Mouse (Mus musculus) liver, embryonic 15.5 days (tissue): ENCODE results near the gene Hirip3. TPM values are rescaled to one million over a fixed set of nuclear protein-coding genes. Genes with fewer than 3 reads are reported as not detected.

Experiments used
- polyA plus RNA-seq: library from polyadenylated mRNA; unstranded; fragments of >200 nt; fragmentation: Nextera tagmentation; extraction: Ambion mirVana; gene quantifications from 2 replicates; pipeline ENCODE4 v1.2.1, GENCODE M21; 2015

Hirip3 gene
- polyA plus RNA-seq, 1 experiment from 2014 or later, result 8.6 TPM

Other genes with a start within 250 kb of the Hirip3 start
- gene Nupr1, start 231.1 kb upstream of the Hirip3 start, polyA plus RNA-seq, result 3.7 and 4.6 TPM in 2 replicates
- 29.1 and 31.0 TPM in 2 replicates for gene Sgf29, start 212.7 kb upstream of the Hirip3 start, polyA plus RNA-seq
- 37.8 and 52.1 TPM in 2 replicates for gene Sult1a1, start 185.5 kb upstream of the Hirip3 start, polyA plus RNA-seq
- gene Bola2, start 166.6 kb upstream of the Hirip3 start, polyA plus RNA-seq, result 71.8 and 82.7 TPM in 2 replicates
- gene Slx1b, start 166.2 kb upstream of the Hirip3 start, polyA plus RNA-seq, result 3.0 TPM in 2 replicates
- gene Coro1a, start 154.2 kb upstream of the Hirip3 start, polyA plus RNA-seq, result 109 and 118 TPM in 2 replicates
- 20.0 and 23.5 TPM in 2 replicates for gene Mapk3, start 102.4 kb upstream of the Hirip3 start, polyA plus RNA-seq
- 0.74 and 0.84 TPM in 2 replicates for gene Gdpd3, start 95.6 kb upstream of the Hirip3 start, polyA plus RNA-seq
- gene Ypel3, start 85.0 kb upstream of the Hirip3 start, polyA plus RNA-seq, result 103 and 119 TPM in 2 replicates
- gene Tbx6, start 80.5 kb upstream of the Hirip3 start, polyA plus RNA-seq, result 0.50 and 0.79 TPM in 2 replicates
- 107 and 113 TPM in 2 replicates for gene Ppp4c, start 69.5 kb upstream of the Hirip3 start, polyA plus RNA-seq
- gene Fam57b, start 64.3 kb upstream of the Hirip3 start, polyA plus RNA-seq, result not detected in 2 replicates
- not detected in 2 replicates for gene 4930451I11Rik, start 30.3 kb upstream of the Hirip3 start, polyA plus RNA-seq
- 0.09 TPM in 1 of 2 replicates, not detected in the other for gene Doc2a, start 14.6 kb upstream of the Hirip3 start, polyA plus RNA-seq
- gene Ino80e, start 405 bp downstream of the Hirip3 start, polyA plus RNA-seq, result 29.4 and 33.9 TPM in 2 replicates
- gene Taok2, start 22.7 kb downstream of the Hirip3 start, polyA plus RNA-seq, result 11.3 and 12.9 TPM in 2 replicates
- gene Tmem219, start 60.9 kb downstream of the Hirip3 start, polyA plus RNA-seq, result 17.0 and 19.3 TPM in 2 replicates
- gene Kctd13, start 66.9 kb downstream of the Hirip3 start, polyA plus RNA-seq, result 4.1 and 5.0 TPM in 2 replicates
- not detected in 2 replicates for gene Asphd1, start 87.6 kb downstream of the Hirip3 start, polyA plus RNA-seq
- gene Sez6l2, start 88.6 kb downstream of the Hirip3 start, polyA plus RNA-seq, result 0.07 and 0.12 TPM in 2 replicates
- 44.8 and 51.7 TPM in 2 replicates for gene Cdipt, start 113.9 kb downstream of the Hirip3 start, polyA plus RNA-seq
- gene Cdiptos, start 114.1 kb downstream of the Hirip3 start, polyA plus RNA-seq, result 0.46 and 0.63 TPM in 2 replicates
- 9.2 TPM in 2 replicates for gene Mvp, start 152.6 kb downstream of the Hirip3 start, polyA plus RNA-seq
- gene Pagr1b, start 154.5 kb downstream of the Hirip3 start, polyA plus RNA-seq, result not detected in 2 replicates
- 32.8 and 39.1 TPM in 2 replicates for gene Pagr1a, start 155.4 kb downstream of the Hirip3 start, polyA plus RNA-seq
- gene Gm42742, start 159.1 kb downstream of the Hirip3 start, polyA plus RNA-seq, result 3.6 and 4.0 TPM in 2 replicates
- 0.13 and 0.56 TPM in 2 replicates for gene Prrt2, start 159.2 kb downstream of the Hirip3 start, polyA plus RNA-seq
- 38.1 and 45.7 TPM in 2 replicates for gene Maz, start 165.1 kb downstream of the Hirip3 start, polyA plus RNA-seq
- 108 and 111 TPM in 2 replicates for gene Kif22, start 180.5 kb downstream of the Hirip3 start, polyA plus RNA-seq
- gene Zg16, start 225.4 kb downstream of the Hirip3 start, polyA plus RNA-seq, result 0.24 and 0.33 TPM in 2 replicates
- 8.2 and 9.5 TPM in 2 replicates for gene AI467606, start 229.4 kb downstream of the Hirip3 start, polyA plus RNA-seq